Mouse (Mus musculus): ENCODE data around the gene Mmel1. TPM values are rescaled to one million over a fixed set of nuclear protein-coding genes. Genes with fewer than 3 reads are reported as not detected.

The Mmel1 gene
- polyA plus RNA-seq, 1 experiment from 2014 or later: 0.19 TPM

DNA sequence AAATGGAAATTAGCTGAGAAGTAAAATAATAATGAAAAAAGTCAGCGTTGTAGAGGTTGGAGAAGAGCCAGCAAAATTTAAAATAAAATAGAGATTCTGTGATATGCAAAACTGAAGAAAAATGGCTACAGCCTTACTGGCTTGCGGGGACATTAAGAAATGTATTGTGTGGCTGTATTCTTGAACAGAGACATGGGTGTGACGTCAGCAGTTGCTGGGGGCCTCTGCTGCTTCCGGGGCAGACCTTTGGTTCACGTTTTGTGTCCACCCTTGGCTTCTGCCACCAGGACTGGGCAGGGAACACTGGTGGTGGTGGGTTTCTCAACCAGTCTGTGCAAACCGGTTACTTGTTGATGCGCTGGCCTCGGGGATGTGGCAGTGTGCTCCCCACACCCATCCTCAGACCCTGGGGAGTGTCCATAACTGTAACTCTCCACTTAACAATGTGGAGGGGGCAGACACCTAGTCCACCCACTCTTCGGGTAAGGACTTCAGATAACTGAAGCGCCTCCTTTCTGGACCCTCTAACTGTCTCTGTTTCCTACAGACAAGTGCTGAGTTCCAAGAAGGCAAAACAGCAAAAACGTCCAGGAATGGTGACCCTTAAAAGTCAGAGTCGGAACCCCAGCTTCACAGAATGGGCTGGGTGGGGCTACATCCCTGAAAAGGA is 14.6 kb upstream of the Mmel1 start:
- Histone ChIP-seq H3K4me1 (peaks cover 12% of the 10 kb centered on the region), H3K27me3 (peaks cover 70% of the 10 kb centered on the region), H3K9me3 (0 out of 2 replicates have a peak, but pooled peaks cover 3% of the 10 kb centered on the region), H3K4me2 (peak overlapping the region; percentile 88), H3K4me3 (replicated peaks) (no peak overlapping the region), H3K27ac (no peak overlapping the region), H3K36me3 (replicated peaks) (no peaks in the 10 kb centered on the region), H3K9ac (no peak overlapping the region)
- no peak for ATAC-seq (ENCODE audit: low FRiP score)
- 62% methylated on average over 12 of the region's 12 CpGs for WGBS

- Histone ChIP-seq H3K9ac (peak overlapping the region; percentile 63), H3K27ac (peak overlapping the region; percentile 75), H3K4me2 (peak overlapping the region; percentile 88), H3K4me3 (replicated peaks) (peak overlapping the region; percentile 55), H3K9me3 (0 out of 2 replicates have a peak, but pooled peaks cover 3% of the 10 kb centered on the region), H3K27me3 (peaks cover 81% of the 10 kb centered on the region), H3K36me3 (replicated peaks) (no peaks in the 10 kb centered on the region), H3K4me1 (peaks cover 12% of the 10 kb centered on the region)
- WGBS: 0% methylated on average over 110 of the region's 110 CpGs
- peak; percentile 99 for ATAC-seq (ENCODE audit: low FRiP score)
Measured at GRCm38 (mm10) chr4:154855721-154856479, 13.5 kb upstream of the Mmel1 start.

DNA sequence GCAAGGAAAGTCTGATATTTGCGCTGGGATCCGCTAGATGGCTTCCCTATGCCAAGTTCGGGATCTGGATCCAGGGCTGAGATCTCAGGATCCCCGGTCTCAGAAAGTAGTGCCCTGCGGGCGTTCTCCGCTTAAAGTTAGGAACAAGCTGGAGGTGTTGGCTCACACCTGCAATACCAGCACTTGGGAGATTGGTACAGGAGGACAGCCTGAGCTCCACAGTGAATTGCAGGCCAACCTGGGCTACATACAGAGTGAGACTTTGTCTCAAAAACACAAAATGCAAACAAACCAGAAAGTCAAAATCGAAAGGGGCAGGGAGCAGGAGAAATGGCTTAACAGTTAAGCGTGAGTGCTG is 12.9 kb upstream of the Mmel1 start:
- WGBS: 17% methylated on average over 9 of the region's 9 CpGs
- H3K36me3 ChIP-seq (replicated peaks): no peaks in the 10 kb centered on the region
- H3K9me3 ChIP-seq: 0 out of 2 replicates have a peak, but pooled peaks cover 3% of the 10 kb centered on the region
- peak overlapping the region; percentile 88 for H3K4me2 ChIP-seq
- H3K4me3 ChIP-seq (replicated peaks): peak overlapping the region; percentile 55
- peak overlapping the region; percentile 75 for H3K27ac ChIP-seq
- peak overlapping the region; percentile 63 for H3K9ac ChIP-seq
- ATAC-seq (ENCODE audit: low FRiP score): peak; percentile 63
- H3K27me3 ChIP-seq: peaks cover 86% of the 10 kb centered on the region
- H3K4me1 ChIP-seq: peaks cover 12% of the 10 kb centered on the region

- peak overlapping the region; percentile 55; the same call in 1 of the 2 replicates for H3K4me3 ChIP-seq (replicated peaks)
- H3K27ac ChIP-seq: no peak overlapping the region
- peak overlapping the region; percentile 88 for H3K4me2 ChIP-seq
- H3K4me1 ChIP-seq: peaks cover 12% of the 10 kb centered on the region
- H3K27me3 ChIP-seq: peaks cover 89% of the 10 kb centered on the region
- peak; percentile 1; the same call in 1 of the 2 replicates for ATAC-seq (ENCODE audit: low FRiP score)
- H3K9me3 ChIP-seq: 0 out of 2 replicates have a peak, but pooled peaks cover 3% of the 10 kb centered on the region
- no peaks in the 10 kb centered on the region for H3K36me3 ChIP-seq (replicated peaks)
- no peak overlapping the region for H3K9ac ChIP-seq
- WGBS: 87% methylated on average over 7 of the region's 7 CpGs
Measured at GRCm38 (mm10) chr4:154856882-154857281, 12.5 kb upstream of the Mmel1 start.

- Histone ChIP-seq H3K27me3 (peaks cover 94% of the 10 kb centered on the region), H3K4me2 (no peak overlapping the region), H3K9me3 (0 out of 2 replicates have a peak, but pooled peaks cover 3% of the 10 kb centered on the region), H3K4me3 (replicated peaks) (no peak overlapping the region), H3K4me1 (peaks cover 12% of the 10 kb centered on the region), H3K36me3 (replicated peaks) (no peaks in the 10 kb centered on the region), H3K9ac (no peak overlapping the region), H3K27ac (no peak overlapping the region)
- ATAC-seq (ENCODE audit: low FRiP score): no peak
- 86% methylated on average over 10 of the region's 10 CpGs for WGBS
Measured at GRCm38 (mm10) chr4:154857366-154858240, 11.8 kb upstream of the Mmel1 start.

DNA sequence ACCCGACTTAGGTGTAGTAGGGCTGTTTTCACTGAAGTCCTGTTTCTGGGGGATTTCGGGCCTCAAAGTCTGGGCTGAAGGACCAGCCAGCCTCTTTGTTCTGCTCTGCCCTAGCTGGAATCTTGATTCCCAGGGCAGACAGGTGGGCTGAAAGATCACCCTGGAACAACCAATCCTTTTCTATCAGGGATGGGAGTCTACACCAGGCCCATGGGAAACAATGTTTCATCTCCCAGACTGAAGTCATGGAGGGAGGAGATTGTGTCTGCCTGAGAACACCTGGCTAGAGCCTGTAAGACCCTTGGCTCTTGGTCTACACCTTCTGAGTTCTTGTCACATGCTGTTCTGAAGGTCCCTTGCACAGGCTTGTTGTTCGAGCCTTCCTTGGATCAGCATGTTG is 10.8 kb upstream of the Mmel1 start:
- H3K4me1 ChIP-seq: peaks cover 12% of the 10 kb centered on the region
- 69% methylated on average over 3 of the region's 3 CpGs for WGBS
- peaks cover 87% of the 10 kb centered on the region for H3K27me3 ChIP-seq
- no peak overlapping the region for H3K4me2 ChIP-seq
- no peak overlapping the region for H3K4me3 ChIP-seq (replicated peaks)
- H3K36me3 ChIP-seq (replicated peaks): no peaks in the 10 kb centered on the region
- H3K27ac ChIP-seq: no peak overlapping the region
- 0 out of 2 replicates have a peak, but pooled peaks cover 3% of the 10 kb centered on the region for H3K9me3 ChIP-seq
- no peak overlapping the region for H3K9ac ChIP-seq
- no peak for ATAC-seq (ENCODE audit: low FRiP score)

- H3K36me3 ChIP-seq (replicated peaks): no peaks in the 10 kb centered on the region
- no peak overlapping the region for H3K9ac ChIP-seq
- H3K27me3 ChIP-seq: peaks cover 71% of the 10 kb centered on the region
- 80% methylated on average over 5 of the region's 5 CpGs for WGBS
- 0 out of 2 replicates have a peak, but pooled peaks cover 3% of the 10 kb centered on the region for H3K9me3 ChIP-seq
- no peak overlapping the region for H3K27ac ChIP-seq
- ATAC-seq (ENCODE audit: low FRiP score): no peak
- no peak overlapping the region for H3K4me2 ChIP-seq
- H3K4me1 ChIP-seq: peaks cover 14% of the 10 kb centered on the region
- no peak overlapping the region for H3K4me3 ChIP-seq (replicated peaks)
Measured at GRCm38 (mm10) chr4:154861967-154862366, 7.4 kb upstream of the Mmel1 start.

- H3K9me3 ChIP-seq: no peaks in the 10 kb centered on the region
- no peak overlapping the region for H3K9ac ChIP-seq
- no peak overlapping the region for H3K4me2 ChIP-seq
- peaks cover 69% of the 10 kb centered on the region for H3K27me3 ChIP-seq
- 78% methylated on average over 3 of the region's 3 CpGs for WGBS
- no peak for ATAC-seq (ENCODE audit: low FRiP score)
- no peak overlapping the region for H3K4me3 ChIP-seq (replicated peaks)
- peaks cover 14% of the 10 kb centered on the region for H3K4me1 ChIP-seq
- H3K27ac ChIP-seq: no peak overlapping the region
- no peaks in the 10 kb centered on the region for H3K36me3 ChIP-seq (replicated peaks)
Measured at GRCm38 (mm10) chr4:154863436-154863935, 5.9 kb upstream of the Mmel1 start.

- WGBS: 1% methylated on average over 18 of the region's 18 CpGs
- H3K9ac ChIP-seq: peak overlapping the region; percentile 47
- H3K4me1 ChIP-seq: peaks cover 14% of the 10 kb centered on the region
- no peaks in the 10 kb centered on the region for H3K36me3 ChIP-seq (replicated peaks)
- H3K4me3 ChIP-seq (replicated peaks): peak overlapping the region; percentile 36
- peak overlapping the region; percentile 53 for H3K4me2 ChIP-seq
- peaks cover 69% of the 10 kb centered on the region for H3K27me3 ChIP-seq
- peak overlapping the region; percentile 47 for H3K27ac ChIP-seq
- ATAC-seq (ENCODE audit: low FRiP score): peak; percentile 94
- no peaks in the 10 kb centered on the region for H3K9me3 ChIP-seq
Measured at GRCm38 (mm10) chr4:154864271-154864771, 5.1 kb upstream of the Mmel1 start.

- H3K4me3 ChIP-seq (replicated peaks): no peak overlapping the region
- WGBS: 87% methylated on average over 18 of the region's 18 CpGs
Measured at GRCm38 (mm10) chr4:154864961-154865760, 4.2 kb upstream of the Mmel1 start.

DNA sequence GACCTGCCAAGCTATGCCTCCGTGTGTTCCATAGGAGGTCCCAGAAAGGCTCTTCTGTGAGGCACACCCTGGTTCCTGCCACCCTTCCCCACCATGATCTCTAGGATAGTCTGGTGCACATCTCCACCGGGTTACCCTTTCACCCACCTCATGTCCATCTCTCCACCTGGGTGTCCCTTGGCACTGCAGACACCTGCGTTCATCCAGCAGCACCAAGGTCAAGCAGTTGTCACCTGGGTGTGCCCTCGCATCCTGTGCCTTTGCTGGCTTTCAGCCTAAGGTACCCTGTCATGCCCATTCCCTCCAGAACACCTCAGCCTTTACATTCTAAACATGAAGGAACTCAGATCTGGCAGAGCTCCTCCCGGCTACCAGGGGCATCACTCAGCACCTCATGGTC is 3.0 kb upstream of the Mmel1 start:
- 91% methylated on average over 5 of the region's 5 CpGs for WGBS
- no peak overlapping the region for H3K4me3 ChIP-seq (replicated peaks)
- H3K4me1 ChIP-seq: peaks cover 19% of the 10 kb centered on the region
- H3K27ac ChIP-seq: no peak overlapping the region
- ATAC-seq (ENCODE audit: low FRiP score): no peak
- H3K36me3 ChIP-seq (replicated peaks): no peaks in the 10 kb centered on the region
- peaks cover 65% of the 10 kb centered on the region for H3K27me3 ChIP-seq
- H3K9me3 ChIP-seq: no peaks in the 10 kb centered on the region
- H3K4me2 ChIP-seq: no peak overlapping the region
- H3K9ac ChIP-seq: no peak overlapping the region

More at GRCm38 (mm10) chr4:154864961-154865760, 4.2 kb upstream of the Mmel1 start:
- Histone ChIP-seq H3K36me3 (replicated peaks) (no peaks in the 10 kb centered on the region), H3K9ac (peak overlapping the region; percentile 47; the same call in 1 of the 2 replicates), H3K27ac (peak overlapping the region; percentile 47; the same call in 1 of the 2 replicates), H3K4me2 (peak overlapping the region; percentile 53), H3K9me3 (no peaks in the 10 kb centered on the region), H3K27me3 (peaks cover 67% of the 10 kb centered on the region), H3K4me1 (peaks cover 14% of the 10 kb centered on the region)
- peak; percentile 10; the same call in 1 of the 2 replicates for ATAC-seq (ENCODE audit: low FRiP score)
